Mouse (Mus musculus) spleen, postnatal 10 days (tissue): ENCODE measurements around the gene Ube3b.

ENCODE experiments used
- DNase-seq, 2 experiments: peaks; one replicate each; pipeline ENCODE4 v3.0.0; 2021 to 2022; ENCODE audit warnings: low spot score in 2 of 2

Gene Ube3b

DNA sequence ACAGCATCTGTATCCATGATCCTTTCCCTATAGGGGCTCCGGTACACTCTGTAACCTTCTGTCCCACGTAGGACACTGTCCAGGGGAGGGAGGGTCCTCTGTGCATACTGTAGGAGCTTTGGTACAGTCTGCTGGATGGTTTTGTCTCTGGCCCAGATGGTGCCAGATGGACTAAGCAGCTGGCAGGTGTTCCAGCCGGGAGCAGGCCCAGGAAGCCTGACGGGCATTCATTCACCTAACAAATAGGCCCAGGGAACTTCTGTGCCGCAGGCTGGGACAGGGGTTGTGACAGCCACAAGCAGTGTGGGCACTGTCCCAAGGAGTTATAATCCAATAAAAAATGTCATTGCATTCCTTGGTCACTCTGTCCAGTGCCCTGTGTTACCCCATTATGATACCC, 43.6 kb downstream of the Ube3b start:
- DNase-seq = no peak

DNA sequence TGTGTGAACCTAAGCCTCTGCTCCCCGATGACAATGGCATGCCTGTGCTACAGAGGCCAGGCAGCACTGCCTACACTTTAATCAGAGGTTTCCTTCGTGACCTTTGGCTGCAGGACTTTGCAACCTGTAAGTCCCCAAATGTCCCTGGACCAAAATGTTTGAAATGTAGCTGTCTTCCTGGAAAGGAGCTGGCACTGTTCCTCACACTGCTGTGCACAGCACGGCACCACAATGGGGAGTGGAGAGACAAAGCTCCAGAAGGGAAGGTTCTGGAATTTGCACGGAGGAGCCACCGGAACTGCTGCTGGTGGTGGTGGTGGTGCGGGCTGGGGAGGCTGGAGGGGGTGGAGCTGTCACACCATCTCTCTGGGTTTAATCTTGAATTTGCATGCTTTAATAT, 46.3 kb downstream of the Ube3b start:
- DNase-seq = no peak

DNA sequence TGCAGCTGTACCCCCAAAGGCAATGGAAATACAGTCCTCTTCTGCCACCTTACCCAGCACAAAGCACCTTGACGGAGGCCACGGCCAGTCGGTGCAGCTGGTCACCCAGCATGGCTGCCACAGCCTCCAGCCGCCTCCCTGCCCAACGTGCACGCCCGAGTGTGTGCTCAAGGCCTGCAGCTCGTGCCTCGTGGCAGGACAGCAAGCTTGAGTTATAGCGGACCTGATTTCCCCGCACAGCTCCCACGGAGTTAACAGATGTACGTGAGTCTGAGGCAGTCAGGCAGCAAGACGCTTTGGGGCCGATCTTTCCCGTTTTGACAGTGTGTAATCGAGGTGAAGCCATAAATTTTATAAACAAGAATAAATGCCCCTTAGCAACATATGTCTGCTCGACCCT, 48.2 kb downstream of the Ube3b start:
- DNase-seq = no peak

DNA sequence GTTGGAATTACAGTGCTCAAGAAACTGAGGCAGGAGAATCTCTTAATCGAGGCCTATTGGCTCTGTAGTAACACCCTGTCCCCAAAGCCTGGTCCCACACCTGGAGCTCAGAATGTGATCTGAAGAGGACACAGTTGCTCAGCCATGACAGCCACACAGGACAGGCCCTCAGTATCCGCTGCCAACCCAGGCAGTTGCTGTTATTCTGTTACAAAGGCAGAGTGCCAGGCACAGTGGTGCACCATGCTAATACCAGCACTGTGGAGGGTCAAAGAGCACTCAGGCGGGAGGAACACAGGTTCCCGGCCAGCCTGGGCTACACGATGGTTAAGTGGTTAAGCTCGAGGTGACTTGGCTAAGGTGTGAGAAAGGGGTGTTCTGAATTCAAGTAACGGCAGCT, 49.4 kb downstream of the Ube3b start:
- DNase-seq = no peak

DNA sequence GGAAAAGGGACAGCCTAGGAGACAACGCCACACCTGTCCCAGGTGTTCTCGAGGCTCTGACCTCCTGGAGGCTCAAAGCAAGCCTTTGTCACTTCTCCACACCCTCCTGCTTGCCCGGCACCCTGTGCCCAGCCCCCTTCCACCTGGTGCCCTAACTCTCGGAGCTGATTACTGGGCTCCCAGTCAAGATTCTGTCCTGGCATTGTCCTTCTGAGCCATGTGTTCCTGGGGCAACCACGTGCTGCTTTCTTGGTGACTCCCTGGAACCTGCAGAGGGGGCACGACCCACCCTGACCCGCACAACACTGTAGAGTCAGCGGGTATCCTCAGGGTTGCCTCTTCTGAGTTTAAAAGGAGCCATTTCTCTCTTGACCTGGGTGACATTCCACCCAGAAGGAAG, 54.0 kb downstream of the Ube3b start:
- no peak for DNase-seq

DNA sequence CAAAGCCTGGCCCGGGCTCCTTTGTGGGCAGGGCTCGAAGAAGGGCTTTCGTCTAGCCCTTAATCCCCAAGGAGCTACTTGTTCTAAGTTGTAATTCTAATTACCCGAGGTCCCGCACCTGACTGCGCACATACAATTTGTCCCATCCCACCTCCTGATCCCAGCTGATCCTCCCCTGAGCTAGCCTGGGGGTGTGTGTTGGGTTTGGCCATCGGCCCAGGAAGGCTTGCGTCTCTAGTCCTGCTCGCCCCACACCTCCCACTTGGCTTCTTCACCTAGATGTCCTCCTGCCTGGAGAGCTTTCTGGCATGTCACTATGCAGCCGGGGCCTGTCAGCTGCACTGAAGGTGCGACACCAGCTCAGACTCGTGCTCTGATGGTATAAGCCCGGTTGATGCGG, 55.2 kb downstream of the Ube3b start:
- no peak for DNase-seq

DNA sequence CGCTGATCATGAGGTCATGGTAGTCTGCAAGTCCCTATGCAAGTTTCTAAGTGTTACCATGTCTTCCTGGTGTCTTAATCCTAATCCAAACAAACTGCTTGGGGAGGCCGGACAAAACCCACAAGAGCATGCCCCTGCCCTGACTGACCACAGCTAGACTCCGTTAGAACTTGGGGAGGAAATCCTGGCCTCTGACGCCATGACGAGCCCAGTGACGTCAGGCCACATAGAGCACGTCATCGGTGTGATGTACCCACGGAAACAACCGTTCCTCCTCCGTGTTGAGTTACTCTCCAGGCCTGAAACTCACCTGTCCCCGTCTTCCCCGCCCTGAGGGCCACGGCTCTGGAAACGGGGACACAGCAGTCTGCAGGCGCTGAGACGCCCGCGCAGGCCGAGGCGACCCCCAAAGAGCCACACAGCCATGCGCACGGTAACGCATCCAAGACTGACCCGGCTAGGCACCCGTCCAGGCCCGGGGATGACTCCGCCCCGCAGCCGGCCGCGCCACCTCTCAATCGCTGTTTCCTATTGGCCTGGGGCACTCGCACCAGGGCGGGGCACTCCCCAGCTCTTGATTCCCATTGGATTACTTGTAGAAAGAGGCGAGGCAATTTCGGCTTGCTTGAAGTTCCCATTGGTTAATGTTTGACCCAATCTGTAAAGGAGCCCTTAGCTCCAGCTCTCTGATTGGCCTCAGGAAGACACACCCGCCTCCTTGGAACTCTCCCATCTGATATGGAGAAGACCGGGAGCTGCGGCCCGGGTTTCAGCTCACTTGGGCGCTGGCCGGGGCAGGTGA, 63.4 kb downstream of the Ube3b start, which contains the start of the genes Mmab and Mvk:
Gene Mmab (minus strand): TSS at position 495 of the 802 bp plus-strand sequence.
Gene Mvk (plus strand): TSS at position 704 of the 802 bp plus-strand sequence.
- DNase-seq = peak; percentile 93 to 95

DNA sequence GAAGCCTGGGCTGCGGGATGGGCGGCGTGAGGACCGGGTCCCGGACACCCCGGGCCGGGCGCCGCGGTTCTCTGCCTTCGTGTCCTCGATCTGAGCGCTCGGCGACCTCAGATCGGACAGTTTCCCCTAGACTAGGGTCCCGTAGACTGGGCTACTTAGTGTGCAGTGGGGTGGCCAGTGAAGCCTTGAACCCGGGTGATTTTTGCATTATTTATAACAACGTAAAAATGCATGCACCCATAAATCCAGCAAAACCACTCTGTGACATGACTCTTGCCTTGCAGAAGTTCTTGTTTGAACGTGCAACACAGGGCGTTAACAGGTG, 63.9 kb downstream of the Ube3b start:
- no peak for DNase-seq

DNA sequence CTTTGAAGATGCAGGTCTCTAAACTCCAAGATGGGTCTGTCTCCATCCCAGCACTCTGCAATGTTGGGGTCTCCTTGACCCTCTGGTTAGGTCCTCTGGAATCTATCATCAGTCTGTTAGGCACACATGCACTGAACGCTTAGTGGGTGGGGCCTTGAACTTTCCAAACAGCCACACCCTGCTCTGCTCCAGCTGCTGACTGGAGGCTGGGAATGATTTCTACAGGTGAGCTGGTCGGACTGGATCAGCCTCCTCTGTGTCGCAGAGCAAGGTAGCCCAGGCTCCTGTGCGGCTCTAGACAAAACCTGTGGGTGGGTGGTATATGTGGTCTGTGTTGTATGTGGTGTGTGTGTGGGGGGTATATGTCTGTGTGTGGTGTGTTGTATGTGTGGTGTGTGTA, 68.6 kb downstream of the Ube3b start:
- no peak for DNase-seq

DNA sequence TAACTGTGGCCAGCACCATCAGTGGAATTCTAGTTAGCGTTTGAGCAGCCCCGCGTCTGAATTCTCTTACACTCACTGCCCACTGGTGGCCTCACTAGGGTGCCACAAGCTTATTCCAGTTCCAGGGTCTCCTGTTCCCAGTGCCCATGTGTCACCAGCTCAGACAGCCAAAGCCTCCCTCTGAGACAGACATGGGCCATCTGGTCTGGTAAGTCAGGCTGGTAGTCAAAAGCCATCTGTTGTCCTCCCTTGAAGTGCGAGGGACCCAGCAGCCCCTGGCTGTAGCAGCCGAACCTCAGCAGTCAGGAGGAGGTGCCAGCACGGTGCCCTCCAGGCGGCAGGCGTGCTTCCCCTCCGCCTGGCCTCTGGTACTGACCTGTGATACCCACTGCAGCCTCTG, 75.9 kb downstream of the Ube3b start:
- DNase-seq = no peak

DNA sequence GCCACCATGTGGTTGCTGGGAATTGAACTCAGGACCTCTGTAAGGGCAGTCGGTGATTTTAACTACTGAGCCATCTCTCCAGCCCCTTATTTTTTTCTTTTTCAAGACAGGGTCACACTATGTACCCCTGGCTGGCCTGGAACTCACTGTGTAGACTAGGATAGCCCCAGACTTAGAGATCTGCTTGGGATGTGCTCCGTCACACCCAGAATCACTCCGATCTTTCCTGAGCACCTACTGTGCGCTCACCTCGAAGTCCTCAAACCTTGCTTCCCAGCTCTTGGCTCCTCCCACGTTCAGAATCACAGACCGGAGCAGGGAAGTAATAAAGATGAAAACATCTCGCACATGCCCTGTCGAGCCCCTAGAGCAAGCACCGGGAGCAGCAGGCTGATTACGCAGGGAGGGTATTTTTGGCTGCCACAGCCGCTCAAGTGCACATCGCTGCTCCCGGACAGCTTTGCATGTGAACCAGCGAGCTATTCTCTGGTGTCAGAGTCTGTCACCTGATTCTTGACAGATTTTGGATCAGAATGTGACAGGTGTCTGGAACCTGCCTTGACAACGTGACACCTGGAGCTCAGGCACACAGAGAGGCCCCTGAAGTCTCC, 76.7 kb downstream of the Ube3b start:
- DNase-seq = no peak

DNA sequence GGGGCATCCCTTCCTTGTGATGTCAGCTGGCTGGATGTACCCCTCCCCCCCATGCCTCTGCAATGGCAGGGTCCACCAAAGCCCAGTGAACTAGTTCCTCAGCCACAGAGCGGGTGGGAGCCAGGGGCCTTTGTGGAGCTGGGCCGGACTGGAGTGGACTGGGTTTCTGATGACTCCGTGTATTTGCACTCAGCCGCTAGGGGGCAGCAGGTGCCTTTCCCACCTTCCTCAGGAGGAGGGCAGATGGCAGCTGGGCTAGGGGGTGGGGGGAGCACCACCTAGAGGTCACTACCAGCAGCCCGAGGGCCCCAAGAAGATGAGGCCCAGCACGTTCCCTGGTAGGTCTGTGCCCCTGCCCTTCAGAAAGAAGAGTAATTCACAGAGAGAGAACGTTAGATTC, 80.8 kb downstream of the Ube3b start:
- DNase-seq = peak; percentile 61 to 87

DNA sequence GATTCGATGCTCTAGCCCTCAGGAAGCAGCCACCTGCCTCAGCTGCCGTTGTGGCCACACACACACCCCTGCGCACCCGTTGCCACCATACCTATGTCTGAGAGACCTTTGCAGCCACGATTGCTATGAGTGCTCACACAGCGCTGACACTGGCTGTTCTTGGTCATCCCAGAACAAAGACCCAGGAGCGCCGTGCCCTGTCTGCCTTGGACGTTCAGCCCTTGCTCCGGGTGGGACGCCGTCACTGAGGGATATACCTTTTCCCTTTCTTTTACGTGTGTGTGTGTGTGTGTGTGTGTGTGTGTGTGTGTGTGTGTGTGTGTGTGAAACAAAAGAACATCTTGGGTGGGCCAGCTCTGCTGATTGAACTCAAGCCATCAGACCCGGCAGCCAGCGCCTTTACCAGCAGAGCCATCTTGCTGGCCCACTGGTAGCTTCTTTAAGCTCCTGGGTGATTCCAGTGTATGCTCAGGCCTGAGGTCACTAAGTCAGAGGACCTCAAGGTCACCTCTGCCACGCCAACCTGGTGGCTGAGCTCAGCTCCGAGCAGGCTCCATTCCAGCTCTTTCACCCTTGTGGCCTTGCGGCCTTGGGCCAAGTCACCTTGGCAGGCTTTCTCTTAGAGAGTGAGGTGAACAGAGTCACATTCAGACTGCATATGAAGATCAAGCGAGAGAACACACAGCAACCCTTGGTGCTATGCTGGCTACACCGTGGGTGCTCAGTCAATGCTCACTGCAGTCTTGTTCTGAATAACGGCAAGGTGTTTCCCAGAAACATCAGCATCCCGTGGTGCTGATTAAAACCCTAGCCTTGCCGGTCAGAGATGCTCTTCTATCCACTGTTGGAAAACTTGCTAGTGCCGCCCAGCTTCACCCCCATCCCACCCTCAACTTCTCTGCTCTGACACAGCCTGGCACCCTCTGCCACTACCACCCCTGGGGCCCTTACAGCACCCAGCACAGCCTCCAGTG, 81.9 kb downstream of the Ube3b start:
- DNase-seq = no peak

DNA sequence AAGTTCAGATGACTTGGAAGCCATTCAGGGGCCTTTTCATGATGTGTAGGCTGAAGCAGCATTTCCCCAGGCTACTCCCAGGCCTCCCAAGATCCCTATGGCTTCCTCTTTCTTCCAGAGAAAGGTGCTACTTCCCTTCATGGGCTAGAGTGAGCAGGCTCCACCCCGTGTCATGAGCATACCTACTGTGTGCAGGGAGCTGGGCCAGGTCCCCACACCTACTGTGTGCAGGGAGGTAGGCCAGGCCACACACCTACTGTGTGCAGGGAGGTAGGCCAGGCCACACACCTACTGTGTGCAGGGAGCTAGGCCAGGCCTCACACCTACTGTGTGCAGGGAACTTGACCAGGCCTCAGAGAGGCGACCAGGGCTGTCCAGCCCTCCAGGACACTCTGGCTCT, 84.2 kb downstream of the Ube3b start:
- no peak for DNase-seq

DNA sequence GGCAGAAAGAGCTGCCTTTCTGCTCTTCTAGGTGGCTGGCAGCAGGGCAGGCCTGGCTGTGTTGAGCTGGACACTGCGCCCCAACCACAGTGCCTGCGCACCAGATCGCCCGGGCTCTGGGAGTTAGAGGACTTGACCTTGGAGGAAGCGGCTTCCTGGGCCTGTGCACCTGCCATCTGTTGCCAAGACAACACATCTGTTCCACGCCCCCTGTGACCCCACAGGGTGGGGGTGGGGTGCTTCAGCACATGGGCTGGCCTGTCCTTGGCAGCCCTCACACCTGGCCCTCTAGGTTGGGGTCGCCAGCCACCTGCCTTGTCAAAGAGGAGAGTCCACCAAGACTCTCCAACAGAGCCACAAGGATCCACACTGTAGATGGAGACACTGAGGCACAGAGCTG, 85.2 kb downstream of the Ube3b start:
- DNase-seq = no peak

DNA sequence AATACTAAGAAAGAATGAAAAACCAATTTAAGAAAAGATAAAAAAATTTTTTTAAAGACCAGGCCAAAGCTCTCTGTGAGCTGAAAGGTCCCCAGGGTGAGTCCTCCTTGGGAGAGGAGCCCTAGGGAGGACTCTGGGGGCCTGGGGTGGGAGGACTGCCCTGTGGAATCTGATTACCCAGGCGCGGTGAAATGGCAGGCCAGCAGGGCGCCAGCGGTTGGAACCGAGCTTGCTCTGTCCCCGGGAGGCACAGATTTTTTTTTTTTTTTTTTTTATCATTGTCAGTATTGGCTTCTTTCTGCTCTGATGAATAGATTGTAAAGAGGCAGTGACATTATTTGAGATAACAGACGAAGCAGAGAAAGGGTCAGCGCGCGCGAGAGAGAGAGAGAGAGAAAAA, 86.6 kb downstream of the Ube3b start:
- DNase-seq = no peak

DNA sequence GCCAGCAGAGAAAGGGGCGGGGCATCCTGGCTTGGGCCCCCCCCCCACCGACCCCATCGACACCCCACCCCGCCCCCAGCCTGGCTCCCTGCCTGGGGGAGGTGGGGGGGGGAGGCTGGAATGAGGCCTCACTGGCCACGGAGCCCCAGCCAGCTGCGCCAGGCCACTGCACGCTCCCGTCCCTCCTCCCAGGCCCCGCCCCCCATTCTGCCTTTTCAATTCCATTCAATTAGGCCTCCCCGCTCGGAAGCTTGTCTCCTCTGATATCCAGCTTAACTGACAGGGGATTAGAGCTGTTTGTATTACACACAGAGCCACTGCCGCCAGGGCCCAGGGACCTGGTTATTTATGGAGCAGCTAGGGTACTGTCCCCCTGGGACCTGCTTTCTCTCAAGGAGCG, 87.0 kb downstream of the Ube3b start:
- peak in 1 of 2 experiments; percentile 46 for DNase-seq

DNA sequence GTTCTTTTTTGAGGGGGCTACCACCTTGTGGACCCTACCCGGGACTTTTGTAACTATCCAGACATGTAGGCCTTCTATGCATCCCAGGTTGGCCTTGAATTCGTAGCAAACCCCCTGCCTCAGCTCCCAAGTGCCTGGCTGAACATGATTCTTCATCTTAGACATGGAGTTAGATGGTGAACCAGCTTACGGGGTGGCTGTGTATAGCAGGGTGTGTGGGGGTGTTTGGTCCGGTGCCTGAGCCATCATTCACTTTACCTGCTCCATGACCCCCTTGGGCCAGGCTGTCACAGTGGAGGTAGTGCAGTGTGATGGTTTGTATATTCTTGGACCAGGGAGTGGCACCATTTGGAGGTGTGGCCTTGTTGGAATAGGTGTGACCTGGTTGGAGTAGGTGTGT, 87.6 kb downstream of the Ube3b start:
- DNase-seq = no peak

DNA sequence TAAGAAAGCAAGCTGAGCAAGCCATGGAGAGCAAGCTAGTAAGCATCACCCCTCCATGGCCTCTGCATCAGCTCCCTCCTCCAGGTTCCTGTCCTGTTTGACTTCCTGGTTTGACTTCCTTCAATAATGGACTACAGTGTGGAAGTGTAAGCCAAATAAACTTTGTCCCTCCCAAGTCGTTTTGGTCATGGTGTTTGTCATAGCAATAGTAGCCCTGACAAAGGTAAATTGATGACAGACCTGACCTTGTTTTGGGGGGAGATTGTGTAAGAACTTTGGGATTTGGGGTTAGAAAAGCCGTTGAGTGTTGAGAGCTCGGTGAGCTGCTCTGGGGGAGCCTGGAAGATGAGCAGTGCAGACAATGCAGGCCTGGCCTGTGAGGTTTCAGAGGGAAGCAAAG, 90.0 kb downstream of the Ube3b start:
- DNase-seq = no peak
